Mouse (Mus musculus) gonadal fat pad, adult 2 months (tissue): ENCODE measurements around the gene Olfr156. TPM values are rescaled to one million over a fixed set of nuclear protein-coding genes. Genes with fewer than 3 reads are reported as not detected.
"Not testable (repeated sequence)": the region's sequence is repeated elsewhere in the genome, so short reads cannot be mapped to it uniquely, and the experiment has no call there.

Experiments used
- DNase-seq: peaks from one replicate; pipeline ENCODE4 v3.0.0-alpha.2; 2012; ENCODE audit warnings: low read depth
- polyA plus RNA-seq: library from polyadenylated mRNA; depleted of rRNA; stranded (reverse); fragments of >200 nt; gene quantifications from 2 replicates; pipeline ENCODE4 v1.2.3, GENCODE M21; 2012; rRNA removed

Gene Olfr156
- not detected in 2 replicates for polyA plus RNA-seq

DNA sequence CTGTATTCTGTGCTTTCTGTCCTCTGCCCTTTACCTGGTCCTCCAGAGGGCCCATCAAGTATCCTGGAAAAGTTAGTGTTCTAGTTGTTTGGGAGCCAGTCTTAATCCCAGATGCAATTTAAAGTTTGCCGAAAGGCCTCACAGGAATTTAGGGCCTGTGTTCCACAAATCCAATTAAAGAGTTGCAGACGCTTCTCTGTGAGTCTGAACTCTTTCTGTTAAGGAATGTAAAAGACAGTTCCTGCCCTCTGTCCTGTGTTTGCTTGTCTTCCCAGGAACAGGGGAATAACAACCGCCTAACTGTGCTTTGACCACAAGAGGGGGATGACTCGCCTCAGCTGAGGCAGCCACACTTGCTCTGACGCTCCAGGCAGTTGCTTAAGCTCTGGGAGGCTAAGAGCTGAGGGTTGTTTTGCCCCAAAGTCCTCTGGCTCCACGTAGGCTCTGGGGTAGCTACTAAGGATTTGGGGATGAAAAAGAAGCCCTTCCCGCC lies at the start of gene Olfr156:
Gene Olfr156, minus strand, starts transcription at position 51 of the 493 bp plus-strand sequence.
- DNase-seq = no peak

DNA sequence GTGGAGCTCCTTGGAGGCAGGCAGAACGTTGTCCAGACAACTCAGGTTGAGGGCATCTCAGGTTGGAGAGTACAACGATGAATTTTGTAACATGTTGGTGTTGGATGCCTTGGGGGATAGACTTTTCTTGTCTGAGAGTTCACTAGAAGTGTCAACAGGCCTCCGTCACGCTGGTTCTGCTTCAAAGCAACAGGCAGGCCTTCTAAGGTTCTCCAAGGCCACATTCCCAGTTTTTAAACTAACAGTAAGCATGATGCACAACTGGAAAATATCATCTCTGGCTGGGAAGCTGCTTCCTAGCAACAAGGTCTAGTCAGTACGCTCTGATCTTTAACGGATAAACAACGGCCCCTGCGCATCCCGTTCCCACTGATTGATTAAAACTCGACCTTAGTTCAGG lies 46.1 kb upstream of the Olfr156 start:
- DNase-seq = no peak

DNA sequence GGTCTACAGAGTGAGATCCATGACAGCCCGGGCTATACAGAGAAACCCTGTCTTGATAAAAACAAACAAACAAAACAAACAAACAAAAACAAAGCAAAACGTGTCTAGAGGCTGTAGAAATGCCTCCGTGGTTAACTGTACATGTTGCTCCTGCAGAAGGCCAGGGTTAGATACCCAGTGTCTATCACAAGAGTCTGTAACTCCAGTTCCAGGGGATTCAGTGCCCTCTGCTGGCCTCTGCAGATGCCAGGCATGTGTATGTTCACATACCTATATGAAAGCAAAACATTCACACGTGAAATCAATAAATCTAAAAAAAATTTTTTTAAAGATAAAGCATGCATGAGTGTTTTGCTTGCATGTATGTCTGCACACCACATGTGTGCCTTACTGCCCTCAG lies 39.6 kb upstream of the Olfr156 start:
- no peak for DNase-seq

DNA sequence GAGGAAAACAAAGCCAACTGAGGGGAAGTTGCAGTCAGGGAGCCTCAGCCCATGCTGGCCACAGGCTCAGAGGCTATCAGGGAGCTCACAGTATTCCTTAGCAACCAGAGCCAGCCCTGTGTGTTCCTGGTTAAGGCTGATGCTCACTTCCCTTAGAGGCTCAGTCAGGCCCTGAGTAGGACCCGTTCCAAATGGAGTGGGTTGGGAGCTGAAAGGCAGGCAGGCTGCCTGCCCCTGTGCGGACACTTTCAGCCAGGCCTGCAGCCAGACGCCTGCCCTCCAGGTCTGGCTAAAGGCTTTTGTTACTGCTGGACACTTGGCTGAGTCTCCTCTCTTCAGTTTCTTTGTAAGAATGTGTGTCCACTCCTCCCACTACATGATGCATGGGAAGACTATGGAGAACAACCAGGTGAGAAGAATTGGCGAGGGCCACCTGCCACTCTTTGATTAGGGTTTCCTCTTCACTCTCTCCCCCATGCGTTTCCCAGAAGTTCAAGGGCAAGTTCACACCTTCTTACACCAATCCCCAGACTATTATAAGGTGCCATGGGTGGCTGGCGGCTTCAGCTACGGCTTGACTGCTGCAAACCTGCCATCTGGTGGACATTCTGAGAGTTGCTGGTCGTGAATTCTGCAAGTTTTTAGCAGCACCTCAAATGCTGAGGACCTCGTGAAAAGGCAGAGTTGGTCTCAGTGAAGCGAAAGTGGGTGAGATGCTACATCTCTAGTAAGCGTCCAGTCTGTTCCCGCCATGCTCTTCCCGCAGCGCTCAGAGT lies 37.2 kb upstream of the Olfr156 start:
- DNase-seq = no peak

DNA sequence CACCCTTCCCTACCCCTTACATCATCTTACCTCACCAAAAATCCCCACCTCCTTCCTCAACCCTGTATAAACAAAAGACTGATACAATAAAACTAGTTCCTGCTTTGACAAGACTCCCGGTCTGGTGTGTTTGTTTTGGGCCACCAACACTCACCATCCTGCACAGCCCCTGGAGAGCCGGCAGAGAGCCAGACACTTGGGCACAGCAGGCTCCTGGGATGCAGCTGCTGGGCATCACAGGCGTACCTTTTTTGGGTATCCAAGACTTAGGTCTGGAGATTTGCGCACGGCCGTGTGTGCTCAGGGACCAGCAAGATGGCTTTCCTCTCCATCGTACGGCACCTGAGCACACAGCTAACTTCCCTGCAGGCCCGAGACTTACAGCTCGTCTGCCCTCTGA lies 36.2 kb upstream of the Olfr156 start:
- no peak for DNase-seq

DNA sequence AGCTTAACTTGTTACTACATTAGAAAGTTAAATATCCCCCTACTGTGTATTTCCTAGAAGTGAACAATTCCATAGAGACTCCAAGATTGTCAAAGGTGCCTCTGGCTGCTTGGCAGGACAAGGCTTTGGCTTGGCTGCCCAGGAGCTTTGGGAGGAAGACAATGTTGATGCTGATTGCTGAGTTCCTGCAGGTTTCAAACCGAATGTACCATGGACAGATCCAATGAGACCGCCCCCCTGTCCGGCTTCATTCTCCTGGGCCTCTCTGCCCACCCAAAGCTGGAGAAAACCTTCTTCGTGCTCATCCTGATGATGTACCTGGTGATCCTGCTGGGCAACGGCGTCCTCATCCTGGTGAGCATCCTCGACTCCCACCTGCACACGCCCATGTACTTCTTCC lies 30.4 kb upstream of the Olfr156 start:
- no peak for DNase-seq

DNA sequence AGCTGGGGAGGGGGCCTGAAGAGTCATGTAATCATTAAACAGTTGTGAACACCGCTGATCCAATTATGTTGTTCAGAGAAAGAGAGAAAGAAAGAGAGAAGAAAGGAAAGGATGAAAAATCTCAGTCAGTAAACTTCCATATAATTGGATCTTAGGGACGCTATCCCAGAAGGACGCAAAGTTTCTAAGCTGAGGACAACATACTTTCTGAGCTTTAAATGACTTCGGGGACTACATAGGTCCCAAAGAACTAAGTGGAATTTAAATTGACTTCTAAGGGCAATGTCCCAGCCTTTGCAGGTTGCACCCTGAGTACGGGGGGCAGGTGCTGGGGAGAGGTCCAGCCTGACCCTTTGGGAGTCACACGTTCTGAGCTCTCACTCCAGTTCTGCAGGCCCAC lies 27.6 kb upstream of the Olfr156 start, which contains the start of gene Olfr155:
Gene Olfr155, plus strand, starts transcription at position 301 of the 400 bp plus-strand sequence.
- DNase-seq = no peak

DNA sequence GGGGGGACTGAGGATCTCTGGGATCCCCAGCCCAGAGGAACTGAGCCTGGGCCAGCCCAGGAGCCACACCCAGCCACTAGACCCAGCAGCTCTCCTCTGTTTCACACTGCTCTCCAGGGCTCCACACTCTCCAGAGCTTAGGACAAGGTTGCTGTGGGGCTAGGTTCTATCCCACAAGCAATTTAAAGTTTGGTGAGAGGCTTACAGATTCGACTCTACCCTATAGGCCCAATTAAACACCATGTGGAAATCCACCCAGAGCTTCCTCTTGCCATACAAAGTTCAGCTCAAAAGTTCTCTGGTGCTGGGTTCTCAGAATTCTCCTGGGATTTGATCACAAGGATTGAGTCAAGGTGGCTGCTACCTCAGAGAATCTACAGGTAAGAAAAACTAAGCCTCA lies 16.4 kb upstream of the Olfr156 start, which contains the start of gene Olfr157:
Gene Olfr157, minus strand, starts transcription at position 101 of the 400 bp plus-strand sequence.
- DNase-seq = no peak

DNA sequence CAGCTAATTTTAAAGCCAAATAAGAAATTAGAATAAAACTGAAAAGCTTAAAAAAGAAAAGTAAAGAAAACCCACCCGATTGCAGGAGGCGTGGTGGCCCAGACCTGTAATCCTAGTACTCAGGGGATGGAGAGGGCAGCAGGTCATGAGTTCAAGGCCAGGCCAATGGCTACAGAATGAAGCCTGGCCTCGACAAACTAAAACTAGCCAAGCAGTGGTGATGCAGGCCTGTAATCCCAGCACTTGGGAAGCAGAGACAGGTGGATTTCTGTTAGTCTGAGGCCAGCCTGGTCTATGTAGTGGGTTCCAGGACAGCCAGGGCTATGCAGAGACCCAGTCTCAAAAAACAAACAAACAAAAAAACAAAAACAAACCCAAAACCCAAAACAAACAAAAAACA lies 14.6 kb upstream of the Olfr156 start:
- no peak for DNase-seq

DNA sequence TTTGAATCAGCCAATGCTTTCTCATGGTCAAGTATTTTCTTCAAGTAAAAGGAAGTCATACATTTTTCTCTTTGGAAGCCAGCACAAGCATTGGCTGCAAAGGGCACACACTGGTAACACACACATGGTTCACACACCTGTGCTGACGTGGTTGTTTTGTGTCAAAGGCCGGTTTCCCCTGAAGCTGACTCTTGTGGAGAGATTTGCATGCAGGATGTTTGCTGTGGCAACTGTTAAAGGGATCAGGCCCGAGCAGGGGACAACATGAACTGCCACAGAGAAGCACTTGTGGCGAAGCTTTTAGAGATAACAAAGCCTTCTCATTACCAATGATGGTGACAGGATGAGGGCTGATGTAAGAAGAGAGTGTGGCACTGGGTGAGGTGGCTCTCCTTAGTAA lies 11.1 kb upstream of the Olfr156 start:
- no peak for DNase-seq

DNA sequence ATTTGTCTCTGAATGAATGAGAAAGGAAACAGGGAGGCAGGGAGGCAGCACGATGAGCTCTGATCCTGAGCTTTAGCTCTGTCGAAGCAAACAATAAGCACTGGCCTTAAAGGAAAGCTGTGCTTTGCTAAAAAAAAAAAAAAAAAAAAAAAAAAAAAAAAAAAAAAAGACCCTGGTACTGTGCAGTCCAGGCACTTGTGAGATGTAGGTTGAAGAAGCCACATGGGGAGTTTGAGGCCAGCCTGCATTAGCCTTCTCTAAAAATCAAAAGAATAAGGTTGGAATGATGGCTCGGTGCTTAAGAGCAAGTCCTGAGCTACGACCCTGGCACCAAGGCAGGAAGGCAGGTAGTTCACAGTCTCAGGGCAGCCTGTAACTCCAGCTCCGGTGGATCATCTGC lies 10.1 kb upstream of the Olfr156 start:
- no peak for DNase-seq

DNA sequence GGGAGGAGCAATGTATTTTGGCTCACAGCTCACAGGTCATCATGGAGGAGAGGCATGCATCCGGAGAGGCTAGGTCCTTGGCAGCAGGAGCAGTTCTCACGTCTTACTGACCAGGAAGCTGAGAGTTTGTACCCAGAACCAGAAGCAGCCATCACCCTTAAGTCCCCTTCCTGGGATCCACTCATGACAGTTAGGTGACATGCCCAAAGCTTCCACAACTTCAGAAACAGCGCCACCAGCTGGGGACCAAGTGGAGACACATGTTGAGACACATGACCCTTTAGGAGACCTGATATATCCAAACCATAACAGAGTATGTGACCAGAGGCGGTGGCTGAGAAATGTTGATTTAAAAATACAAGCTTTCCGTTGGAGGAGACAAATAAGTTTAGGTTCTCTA lies 8.3 kb upstream of the Olfr156 start:
- no peak for DNase-seq

DNA sequence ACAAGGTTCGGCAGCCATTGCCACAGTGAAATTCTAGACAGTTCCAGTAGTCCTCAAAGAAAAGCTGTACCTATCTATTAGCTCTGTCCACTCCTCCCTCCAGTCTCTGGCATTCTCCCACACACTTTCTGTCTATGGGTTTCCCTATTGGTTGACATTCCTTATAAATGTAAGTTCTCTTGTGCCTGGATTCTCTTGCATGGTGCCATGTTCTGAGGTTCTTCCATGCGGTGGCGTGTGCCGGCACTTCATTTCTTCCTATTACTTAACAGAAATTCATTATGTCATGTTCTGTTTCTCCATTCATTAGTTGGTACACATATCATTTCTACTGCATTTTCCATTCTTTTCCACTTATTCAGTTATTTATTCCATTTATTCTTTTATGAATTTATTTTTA lies 5.1 kb upstream of the Olfr156 start:
- no peak for DNase-seq

DNA sequence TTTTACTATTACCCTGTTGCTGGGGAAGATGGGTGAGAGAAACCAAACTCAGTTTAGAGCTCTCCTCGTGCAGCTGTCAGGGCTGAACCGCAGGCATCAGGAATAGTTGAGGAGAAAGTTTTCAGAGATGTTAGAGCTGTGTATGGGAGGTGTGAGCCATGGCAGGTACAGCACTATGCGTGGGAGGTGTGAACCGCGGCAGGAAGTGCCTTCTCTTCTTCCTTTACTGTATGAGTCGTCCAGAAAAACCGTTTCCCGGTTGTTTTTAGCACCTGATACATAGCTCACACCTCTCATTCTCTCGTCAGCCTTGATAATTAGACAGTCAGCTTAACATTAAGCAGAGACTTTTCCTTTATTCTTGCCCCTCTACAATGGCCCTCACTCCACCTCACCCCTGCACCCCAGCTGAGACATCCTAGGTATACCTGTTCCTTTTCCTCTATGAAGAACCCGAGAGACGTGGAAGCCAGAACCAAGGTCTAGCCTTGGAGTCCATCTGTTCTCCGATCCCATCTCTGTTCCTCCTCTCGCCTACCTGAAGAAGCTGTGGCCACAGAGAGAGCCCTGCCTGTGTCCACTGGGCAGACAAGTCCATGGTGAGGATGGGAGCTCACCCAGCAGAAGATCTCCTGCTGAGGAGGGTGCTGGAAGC lies 672 bp downstream of the Olfr156 start:
- DNase-seq = no peak

DNA sequence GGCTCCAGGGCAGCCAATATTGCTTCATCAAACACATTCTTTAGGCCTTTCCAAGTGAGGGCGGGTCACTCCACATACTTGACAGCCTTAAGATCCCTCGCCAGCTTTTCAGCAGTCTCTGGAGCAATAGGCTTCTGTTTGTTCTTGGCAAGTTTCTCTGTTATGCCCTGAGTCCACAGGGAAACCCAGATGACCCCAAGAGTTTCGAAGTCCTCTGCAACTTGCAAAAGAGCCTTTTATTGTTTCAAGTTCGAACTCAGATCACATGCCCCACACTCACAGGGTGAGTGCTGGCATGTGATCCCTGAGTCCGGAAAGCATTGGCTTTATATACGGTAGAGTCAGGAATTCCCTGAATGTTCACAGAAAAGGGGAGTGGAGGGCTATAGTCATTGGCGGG lies 24.8 kb downstream of the Olfr156 start:
- DNase-seq = peak; percentile 96

DNA sequence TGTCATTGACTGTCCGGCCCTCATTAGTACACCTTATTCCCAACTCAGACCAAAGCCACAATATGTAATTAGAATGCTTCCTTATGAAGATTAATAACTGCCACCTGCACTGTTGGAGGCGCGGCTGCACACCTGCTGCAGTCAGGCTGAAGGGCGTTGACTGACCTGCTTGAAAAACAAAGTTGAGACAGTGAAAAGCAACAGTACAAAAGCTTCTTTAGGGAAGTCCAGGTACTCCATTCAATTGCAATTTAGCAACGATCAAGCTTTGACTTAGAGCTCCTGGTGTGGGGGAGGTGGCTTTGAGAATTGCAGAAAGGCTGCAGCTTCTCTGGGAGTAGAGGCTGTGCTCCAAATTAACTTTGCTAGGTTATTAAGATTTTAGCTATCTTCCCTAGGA lies 27.9 kb downstream of the Olfr156 start:
- not testable (repeated sequence) for DNase-seq

DNA sequence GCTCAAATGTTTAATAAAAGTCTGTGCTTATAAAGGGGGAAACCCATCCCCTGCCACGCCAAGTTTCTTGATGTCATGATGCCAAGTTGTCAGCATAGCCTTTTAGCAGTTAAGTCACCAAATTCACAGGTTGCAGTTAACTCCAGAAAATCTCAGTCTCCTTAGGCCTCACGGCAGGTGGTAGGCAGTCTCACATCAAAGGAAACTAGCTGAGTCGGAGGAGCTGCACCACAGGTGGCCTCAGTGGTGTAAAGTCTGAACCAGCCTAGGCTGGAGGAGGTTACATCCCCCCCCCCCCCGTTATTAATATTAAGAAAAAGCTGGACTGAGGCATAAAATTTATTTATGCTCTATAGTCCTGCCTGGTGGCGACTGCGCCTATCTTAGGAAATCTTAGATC lies 28.4 kb downstream of the Olfr156 start:
- DNase-seq = no peak

DNA sequence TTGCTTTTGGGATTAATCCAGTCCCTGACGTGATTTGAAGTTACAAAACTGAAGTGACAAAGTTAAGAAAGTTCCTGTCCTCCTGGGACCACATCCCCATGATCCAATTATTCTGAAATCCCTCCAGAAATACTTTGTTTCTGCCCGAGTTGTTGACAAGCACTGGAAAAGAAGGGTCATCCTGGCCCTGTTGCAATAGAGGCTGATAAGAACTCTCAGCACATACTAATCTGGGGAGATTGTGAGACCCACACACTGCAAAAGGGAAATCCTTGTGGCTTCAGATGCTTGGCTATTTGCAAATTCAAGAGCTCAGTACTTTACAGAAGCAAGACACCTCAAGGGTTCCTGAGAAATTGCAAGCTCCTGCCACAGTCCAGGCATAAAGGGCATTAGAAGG lies 51.4 kb downstream of the Olfr156 start:
- DNase-seq = no peak

DNA sequence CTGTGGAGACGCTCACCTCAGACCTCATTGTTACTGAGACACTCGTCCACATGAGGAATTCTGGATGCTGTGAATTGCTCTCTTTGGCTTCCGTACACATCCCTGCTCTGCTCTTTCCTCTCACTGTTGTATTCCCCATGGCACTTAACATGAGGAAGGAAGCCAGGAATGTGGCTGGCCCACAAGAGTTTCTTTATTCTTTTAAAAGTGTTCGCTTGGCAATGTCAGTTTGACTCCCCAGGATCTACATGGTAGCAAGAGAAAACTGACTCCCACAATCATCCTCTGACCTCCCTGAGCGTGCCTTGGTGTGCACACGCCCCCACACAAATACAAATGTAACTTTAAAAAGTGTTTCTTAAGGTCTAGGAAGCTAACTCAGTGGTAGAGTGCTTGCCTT lies 52.1 kb downstream of the Olfr156 start:
- DNase-seq = no peak

DNA sequence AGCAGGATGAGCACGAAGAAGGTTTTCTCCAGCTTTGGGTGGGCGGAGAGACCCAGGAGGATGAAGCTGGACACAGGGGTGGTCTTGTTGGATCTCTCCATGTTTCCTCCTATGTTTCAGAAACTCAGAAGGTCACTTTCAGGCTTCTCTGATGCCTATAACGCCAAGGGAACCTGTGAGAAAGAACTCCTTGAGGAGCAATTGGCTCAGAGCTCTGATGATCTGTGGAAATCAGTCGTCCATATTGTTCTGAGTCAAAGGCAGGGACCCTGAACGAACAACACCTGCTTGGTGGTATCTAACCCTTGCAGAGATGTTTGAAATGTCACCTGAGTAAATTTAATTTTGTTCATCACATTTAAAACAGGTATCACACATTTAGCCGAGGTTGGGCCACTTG lies 52.8 kb downstream of the Olfr156 start, which contains the start of gene Olfr159:
Gene Olfr159, minus strand, starts transcription at position 101 of the 400 bp plus-strand sequence.
- DNase-seq = no peak
